Mouse (Mus musculus): ENCODE results near the gene Nfasc.
A peak's percentile ranks its signal among the peaks of the same experiment; 100 is the strongest.

The Nfasc gene

DNA sequence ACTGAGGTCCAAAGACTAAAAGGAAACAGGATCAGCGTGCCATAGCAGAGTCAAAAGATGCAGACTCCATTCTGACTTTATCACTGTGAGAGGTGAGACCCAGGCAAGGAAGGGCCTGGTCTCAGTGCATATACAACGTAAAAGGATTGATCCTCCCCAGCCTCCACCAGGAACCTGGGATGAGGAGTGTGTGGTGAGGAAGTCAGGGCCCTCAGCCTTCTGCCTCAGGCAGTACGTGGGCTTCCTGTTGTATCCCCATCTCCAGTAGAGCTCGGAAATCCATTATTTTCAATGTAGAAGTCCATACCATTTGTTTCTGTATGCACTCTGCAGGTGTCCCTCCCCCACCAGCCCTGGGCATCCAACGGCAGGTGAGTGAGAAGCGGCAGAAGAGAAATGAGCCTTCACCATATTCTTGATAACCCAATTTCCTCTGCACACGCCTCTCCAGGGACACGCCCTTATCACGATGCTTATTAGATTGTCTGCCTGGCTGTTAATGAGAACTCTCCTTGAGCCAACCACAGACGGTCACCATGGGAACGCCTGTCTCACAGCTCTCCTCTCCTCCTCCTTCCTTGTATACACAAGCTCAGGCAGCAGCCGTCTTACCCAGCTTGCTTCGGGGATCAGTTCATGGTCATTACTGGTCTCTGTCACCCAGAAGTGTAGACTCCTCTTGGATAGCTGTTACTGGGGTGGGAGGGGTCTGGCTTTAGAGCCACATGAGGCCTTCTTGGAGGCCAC, 100.4 kb downstream of the Nfasc start:
- no peak for DNase-seq (ENCODE audit: low spot score)

DNA sequence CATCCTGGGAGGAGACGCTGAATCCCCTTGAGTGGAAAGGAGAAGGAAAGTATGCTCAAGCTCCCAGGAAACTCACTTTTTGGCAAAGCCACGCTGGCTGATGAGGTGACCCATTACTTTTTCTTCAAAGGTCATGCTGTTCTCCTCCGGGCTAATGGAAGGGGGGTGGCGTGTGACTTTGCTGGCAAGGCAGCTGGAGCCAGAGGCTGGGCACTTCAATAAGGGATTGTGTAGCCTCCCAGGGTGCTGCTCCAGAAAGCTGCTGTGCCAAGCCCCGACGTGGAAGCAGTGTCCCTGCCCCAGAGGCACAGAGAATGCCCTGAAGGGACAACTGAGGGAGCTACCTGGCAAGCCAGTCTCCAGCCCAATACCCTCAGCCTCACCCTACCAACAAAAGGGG, 101.3 kb downstream of the Nfasc start:
- DNase-seq (ENCODE audit: low spot score), result no peak

DNA sequence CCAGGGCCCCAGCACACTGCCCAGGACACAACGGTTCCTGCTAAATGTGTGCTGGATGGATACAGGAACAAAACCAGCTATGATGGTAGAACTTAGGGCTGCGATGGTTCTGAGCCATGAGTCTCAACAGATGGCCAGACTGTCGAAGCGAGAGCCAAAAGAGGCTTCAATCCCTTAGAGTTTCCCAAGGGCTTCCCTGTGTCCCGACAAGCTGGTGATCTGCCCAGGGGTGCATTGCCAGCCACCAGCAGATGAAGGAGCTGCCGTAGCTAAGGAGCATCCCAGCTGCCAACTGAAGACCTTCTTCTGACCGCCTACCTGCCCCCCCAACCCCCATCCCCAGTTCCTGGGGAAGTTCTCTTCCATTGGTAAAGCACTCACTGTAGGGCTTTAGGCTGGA, 104.3 kb downstream of the Nfasc start:
- DNase-seq (ENCODE audit: low spot score), result no peak

DNA sequence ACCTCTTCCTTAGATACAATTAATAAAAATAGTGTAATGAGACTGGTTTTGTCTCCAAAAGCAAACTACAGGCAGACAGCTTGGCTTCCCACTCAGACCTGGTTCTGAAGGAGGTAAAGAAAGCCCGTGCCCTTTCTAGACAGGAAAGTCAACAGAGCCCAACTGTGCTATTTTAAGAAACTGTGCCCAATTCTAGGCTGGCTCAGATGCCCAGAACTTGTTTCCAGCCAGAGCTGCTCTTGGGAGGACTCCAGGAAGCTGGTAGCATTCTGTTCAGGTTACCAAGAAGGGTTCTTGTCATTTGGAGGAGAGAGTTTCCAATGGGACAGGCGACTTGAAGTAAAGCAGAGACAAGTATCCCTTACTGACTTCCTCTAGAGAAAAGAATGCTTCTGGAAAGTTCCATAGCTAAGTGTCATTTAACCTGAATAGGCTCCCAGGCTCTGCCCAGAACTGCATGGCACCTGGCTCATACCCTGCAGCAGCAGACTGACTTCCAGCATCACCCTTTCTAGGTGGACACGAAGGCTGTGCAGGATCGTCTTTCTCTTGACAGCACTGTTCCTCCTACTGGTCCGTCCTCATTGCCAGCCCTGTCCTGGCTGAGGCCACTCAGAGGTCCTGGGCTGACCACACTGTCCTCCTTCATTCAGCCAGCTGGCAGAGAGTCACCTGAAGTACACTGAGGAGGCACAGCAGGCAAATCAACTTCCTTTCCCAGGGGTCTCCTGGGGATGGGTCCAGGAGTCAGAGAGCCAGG, 111.8 kb downstream of the Nfasc start:
- no peak for DNase-seq (ENCODE audit: low spot score)

DNA sequence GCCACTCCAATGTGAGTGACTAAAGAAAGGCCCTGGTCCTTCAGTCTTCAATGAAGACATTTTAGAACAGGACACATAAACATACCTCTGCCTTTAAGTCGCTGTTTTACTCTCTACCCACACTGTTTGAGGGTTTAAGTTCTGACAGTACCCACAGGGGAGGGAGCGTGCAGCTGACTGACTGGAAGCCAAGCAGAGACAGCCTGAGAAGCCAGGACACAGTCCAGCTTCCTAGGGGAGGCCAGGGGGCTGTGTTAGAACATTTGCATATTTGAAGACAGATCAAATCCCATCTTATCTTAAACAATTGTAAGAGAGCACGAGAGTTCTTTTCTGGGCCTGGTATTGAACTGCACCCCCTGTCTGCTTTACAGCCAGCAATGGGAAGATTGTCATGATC, 113.0 kb downstream of the Nfasc start:
- DNase-seq (ENCODE audit: low spot score), result no peak

DNA sequence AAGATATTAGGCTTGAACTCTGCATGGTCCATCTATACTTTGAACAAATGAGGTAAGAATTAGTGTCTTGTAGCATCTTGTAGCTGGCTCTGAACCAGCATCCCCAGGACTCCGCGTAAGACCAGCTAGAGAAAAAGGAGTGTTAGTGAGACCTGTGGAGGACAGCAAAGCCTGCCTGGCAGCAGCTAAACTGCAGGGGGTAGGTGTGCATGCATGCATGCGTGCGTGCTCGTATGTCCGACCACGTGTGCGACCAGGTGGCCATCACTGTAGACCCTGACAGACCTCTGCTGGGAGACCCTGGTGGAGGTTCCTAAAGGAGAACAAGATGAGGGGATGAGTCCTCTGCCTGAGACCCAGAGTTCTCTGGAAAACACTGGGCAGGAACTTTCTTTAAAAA, 113.4 kb downstream of the Nfasc start:
- no peak for DNase-seq (ENCODE audit: low spot score)

DNA sequence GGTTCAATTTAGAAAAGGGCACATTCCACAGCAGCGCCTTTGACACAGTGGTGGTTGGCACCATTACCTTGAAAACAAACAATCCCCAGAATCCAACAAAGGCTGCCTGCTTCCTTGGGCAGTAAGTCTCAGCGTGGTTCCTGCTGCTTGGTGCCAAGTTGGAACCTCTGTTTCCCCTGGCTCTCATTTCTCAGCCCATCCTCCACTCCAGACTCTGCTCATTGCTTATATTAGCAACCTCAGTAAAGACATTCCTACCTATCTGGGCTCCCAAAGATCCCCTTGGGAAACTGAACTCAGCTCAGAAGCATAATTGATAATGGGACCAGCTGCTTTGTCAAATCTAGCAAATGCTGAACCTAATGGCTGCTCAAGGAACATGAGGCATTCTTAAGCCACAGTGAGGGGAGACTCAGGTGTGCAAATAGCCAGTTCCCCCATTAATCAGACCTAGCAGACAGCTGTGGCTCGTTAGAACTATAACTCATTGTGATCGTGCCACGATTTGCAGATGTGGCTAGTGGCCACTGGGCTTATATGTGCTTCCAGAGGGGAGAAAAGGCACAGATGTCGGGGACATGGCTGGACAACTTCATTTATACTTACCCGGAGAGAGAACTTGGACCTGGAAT, 115.4 kb downstream of the Nfasc start:
- DNase-seq (ENCODE audit: low spot score), result no peak

DNA sequence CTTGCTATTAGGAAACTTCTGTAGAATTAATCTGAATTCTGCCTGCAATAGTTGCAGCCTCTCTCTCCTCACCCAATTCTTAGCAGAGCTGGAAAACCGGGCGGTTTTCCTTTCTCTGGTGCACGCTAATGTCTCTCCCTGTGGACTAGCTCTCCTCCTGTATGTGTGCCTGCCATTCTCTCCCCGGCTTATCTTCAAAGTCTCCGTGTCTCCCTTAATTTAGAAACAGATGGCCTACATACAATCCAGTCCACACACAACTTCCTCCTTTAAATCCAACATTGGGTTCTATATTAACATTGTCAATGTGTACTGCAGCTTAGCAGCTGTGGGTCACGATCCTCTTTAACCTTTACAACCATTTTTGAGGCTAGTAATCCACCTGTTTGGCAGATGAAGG, 116.6 kb downstream of the Nfasc start:
- no peak for DNase-seq (ENCODE audit: low spot score)

DNA sequence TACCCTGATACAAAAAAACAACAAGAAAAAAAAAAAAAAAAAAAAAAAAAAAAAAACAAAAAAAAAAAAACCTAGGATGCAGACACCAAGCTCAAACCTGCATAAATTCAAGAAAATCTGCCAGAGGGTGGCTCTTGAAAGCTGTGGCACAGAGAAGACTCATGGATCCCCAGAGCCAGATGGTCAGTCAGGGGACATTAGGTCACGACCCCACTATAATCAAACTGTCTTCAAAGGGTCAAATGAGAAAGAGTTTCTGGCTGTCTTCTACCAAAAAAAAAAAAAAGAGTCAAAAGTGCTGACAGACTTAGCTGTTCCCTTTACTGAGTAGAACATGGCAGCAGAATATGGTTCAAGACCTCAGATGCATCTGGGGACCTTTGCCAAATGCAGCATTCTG, 117.1 kb downstream of the Nfasc start:
- DNase-seq (ENCODE audit: low spot score), result no peak

DNA sequence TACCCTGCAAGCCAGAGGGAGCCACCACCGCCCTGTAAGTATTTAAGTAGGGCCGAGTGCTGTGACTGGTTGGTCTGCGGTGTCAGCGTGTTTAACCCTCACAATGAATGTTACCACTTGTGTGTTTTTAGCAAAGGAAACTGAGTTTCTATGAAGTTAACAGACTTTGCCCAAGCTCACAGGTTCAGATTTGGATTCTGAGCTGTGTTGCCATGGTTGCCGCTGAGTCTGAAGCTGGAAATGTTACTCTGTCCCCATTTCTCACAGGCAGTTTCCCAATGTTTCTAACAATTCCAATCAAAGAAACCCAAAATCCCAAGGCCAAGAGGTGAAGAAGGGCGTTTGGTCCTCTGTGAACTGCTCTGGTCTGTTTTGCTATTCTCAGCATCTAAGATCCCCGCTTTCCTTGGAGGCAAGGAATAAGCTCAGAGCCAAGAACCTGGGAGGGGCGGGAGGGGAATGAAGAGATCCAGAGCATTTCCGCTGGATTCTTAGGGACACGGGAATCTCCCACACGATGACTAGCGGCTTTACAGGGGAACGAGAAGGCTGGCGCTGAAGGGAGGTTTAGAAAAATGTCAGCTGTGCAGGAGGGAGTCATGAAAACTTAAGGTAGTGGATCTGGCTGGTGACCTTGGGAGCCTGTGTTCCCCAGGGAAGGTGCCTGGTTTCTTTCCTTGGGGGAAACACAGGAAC, 117.8 kb downstream of the Nfasc start:
- DNase-seq (ENCODE audit: low spot score), result no peak

DNA sequence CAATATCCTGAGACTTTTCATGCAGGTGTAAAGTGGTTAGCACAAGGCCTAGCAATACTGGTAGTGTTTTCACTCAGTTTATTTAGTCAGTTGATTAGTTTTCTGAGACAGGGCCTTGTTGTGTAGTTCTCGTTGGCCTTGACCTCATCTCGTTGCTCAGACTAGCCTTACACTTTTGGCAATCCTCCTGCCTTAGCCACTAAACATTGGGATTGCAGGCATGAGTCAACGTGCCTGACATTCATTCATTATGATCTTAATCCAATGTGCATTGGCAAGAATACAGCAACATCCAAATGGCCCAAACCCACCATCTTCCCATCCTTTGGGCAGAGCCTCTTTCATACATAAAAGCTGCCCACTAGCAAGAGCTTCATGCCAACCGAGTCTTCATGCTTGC, 129.5 kb downstream of the Nfasc start:
- DNase-seq (ENCODE audit: low spot score), result no peak

DNA sequence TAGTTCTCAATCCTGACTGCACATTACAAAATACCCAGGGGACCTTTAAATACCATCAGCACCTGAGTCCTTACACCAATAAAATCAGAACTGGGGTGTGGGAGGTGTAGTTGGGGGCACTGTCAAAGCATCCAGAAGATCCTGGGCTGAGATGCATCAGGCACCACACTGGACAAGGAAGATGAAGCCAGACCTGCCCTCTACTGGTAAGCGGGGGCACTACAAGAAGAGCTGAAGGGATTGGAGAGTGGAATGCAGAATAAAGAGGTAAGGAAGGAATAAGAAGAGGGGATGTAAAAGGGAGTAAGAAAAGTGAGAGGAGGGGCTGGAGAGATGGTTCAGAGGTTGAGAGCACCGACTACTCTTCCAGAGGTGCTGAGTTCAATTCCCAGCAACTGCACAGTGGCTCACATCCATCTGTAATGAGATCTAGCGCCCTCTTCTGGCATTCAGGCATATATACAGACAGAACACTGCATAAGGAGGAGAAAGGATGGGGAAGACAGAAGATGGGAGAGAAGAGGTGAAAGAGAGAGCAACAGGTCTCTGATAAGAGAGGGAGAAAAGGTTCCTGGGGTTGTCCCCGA, 132.5 kb downstream of the Nfasc start:
- DNase-seq (ENCODE audit: low spot score), result peak; percentile 22

DNA sequence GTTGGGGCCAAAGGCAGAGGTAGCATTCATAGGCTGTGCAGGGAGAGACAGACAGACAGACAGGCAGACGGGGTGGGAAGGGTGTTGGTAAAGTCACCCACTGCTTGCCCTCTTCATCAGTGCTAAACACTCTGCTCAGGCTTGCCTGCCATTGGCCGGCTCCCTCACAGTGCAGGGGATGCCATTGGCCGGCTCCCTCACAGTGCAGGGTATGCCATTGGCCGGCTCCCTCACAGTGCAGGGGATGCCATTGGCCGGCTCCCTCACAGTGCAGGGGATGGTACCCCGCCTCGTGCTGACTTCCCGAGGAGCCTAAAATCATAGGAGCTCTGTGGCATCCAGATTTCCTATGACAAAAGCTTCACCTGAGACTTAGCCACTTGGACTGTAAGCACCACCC, 139.4 kb downstream of the Nfasc start:
- DNase-seq (ENCODE audit: low spot score), result no peak

DNA sequence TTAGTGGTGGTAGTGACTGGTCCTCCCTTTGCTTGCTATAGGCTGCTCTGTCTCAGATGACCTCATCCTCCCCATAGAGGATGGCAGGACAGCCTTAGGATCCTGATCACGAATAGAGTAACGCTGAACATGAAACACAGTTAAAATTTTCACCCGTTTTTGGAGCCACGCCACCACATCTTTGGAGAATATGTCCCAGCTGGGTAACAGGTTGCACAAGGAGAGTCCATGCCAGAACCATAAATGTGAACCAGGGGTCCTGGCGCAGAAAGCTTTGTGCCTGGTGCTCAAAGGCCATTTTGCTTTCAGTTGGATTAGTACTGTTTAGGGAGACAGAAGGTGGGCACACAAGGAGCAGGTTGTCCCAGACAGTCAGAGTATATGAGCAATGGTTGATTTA, 143.6 kb downstream of the Nfasc start:
- no peak for DNase-seq (ENCODE audit: low spot score)

DNA sequence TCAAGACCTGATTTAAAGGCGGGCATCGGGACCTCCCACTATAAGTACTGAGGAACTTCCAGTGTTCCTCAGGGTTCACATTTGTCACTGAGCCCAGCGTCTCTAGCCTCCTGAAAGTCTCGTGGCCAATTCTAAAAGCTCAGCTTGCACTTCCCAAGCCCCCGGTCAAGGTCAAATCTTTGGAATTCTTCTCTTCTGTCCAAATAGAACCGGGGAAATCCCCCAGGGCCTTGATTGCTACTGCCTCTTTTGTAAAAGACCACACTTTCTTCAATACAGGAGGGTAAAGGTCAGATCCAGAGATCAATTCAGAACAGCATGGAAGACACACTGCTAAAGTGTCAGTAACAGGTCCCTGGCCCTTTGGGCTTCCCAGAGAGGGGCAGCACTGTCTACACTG, 145.9 kb downstream of the Nfasc start:
- DNase-seq (ENCODE audit: low spot score), result no peak

DNA sequence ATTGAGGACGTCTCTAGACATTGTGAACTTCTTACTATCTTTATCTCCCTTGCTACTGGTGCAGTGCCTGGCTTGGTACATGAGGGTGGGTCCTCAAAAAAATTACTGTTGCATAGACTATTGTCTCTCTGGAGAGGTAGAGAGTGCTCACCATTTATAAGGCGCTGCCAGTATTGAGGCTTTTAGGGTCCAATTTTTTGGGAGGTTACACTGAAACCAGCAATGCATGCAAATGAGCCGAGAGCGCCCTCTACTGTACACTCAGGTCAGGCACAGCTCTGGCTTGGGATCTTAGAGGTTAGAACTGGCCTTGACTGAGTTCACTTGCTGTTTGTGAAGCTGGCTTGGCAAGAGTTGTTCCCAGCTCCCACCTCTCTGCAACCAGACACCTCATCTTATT, 147.0 kb downstream of the Nfasc start:
- peak; percentile 31 for DNase-seq (ENCODE audit: low spot score)

DNA sequence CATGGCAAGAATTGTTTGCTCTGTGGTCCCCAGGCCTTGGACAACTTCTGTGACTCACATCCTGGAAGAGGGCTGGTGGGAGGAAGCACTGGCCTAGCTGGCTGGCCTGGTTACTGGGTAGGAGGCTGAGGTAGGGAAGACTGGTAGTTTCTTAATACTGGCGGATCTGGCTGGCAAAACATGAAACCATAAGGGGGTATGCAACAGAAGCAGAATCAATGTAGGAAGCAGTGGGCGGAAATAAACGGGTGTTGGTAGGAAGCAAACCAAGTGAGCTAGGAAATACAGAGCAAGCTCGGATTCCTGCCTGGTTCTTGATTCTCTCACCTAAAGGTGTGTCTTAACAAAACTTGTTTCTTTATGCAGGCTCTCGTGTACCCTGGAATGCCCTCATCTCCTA, 149.5 kb downstream of the Nfasc start:
- no peak for DNase-seq (ENCODE audit: low spot score)

DNA sequence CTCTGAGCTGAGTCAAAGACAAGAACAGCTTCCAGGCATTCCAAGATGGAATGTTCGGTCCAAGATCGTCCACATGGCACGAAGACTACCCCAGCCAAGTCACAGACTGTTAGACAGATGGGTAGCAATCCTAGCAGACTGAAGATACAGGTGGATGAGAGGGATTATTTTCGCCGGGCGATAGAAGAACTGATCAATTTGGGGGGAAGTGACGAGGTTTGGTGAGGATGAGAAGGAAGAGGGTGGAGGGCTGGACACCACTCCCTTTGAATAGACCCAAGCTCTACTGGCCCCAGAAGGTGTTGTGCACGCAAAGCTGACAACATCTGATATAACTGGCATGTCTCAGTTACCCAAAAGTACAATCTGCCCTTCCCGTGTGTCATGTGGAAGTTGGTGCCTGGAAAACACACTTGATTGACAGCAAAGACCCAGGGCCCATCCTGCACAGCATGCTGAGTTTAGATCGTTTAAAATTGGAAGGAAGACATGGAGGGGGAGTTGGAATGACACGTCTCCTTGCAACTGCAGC, 150.1 kb downstream of the Nfasc start:
- DNase-seq (ENCODE audit: low spot score), result no peak

DNA sequence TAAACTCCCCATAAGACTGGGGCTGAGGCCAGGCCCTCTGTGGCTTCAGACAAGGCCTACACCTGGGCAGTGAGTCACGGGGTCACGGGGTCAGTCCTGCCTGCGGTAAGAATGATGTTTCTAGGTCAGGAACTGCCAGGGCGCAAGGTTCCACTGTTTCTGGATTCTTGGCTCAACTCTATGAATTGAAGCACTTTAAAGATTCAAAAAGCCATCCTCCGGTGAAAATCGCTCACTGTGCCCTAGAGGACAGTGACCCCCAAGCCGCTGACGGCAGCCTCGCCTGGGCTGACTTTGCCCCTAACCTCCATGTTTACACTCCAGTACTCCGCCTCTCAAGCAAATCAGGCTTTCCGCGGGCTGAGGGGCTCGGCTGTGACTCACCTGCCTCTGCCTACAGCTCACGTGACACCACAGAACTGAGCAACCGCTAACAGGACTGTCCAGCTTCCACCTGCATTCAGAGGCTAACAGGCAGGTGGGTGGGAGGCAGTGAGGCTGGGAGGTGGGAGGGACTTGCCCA, 154.9 kb downstream of the Nfasc start:
- DNase-seq (ENCODE audit: low spot score), result peak; percentile 92

DNA sequence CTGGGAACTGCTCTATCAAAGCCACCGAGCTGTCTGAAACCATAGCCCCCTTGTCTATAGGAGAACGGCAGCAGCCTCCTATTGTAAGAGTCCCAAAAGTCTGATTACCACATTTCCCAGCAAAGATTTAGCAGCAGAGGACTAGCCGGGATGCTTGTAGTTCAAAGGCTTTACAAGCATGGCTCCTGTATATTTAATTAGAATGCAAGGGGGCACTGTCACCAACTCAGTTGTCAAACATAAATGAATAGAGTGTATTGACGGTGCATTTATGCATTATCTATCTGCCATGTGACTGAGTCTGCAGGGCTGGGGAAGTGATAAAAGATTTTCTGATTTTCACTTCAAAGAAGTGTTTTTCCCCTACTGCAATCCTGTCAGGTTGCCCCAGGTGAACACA, 156.2 kb downstream of the Nfasc start:
- no peak for DNase-seq (ENCODE audit: low spot score)

DNA sequence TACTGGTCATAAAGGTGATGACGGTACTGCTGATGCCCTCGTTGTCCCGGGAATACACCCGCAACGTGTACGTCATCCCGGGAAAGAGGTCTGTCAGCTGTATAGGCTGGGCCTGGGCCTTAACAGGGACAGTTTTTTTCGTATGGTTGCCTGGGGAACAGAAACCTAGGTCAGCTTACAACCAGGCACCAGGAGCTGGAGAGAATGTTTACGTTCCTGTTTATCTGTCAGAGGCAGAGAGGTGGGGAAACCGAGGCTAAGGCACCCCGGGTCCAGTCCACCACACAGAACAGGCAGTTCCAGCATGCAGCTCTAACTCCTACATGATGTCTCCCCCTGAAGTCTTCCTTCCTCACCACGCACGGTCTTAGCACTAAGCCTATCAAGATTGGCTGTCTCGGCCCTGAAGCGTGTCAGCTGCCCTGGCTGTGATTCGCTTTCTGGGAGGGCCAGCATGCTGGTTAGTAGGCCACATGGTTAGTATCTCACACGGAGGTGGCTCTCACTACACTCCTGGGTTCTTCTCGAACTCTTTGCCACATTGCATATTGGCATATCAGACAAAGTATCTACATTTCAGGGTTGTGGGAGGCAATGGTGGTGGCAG, 158.5 kb downstream of the Nfasc start:
- no peak for DNase-seq (ENCODE audit: low spot score)

Data from yolk sac, embryonic 10.5 days (tissue).